Mouse (Mus musculus): ENCODE data around the gene Cacna1g. TPM values are rescaled to one million over a fixed set of nuclear protein-coding genes. Genes with fewer than 3 reads are reported as not detected.
A peak's percentile ranks its signal among the peaks of the same experiment; 100 is the strongest.
"Not testable (repeated sequence)": the region's sequence is repeated elsewhere in the genome, so short reads cannot be mapped to it uniquely, and the experiment has no call there.

Cacna1g gene
- polyA plus RNA-seq, 1 experiment from 2014 or later: 0.29 TPM

- 45% methylated on average over 11 of the region's 11 CpGs for WGBS (ENCODE audit: insufficient replicate concordance)
- H3K9ac ChIP-seq (replicated peaks): no peak overlapping the region
Observed at GRCm38 (mm10) chr11:94407803-94408321, 66.1 kb downstream of the Cacna1g start.

GRCm38 (mm10) chr11:94405348-94405747 is 68.7 kb downstream of the Cacna1g start:
- Histone ChIP-seq H3K36me3 (replicated peaks; ENCODE audit: insufficient read depth, low read length) (no peaks in the 10 kb centered on the region), H3K9ac (replicated peaks) (no peak overlapping the region), H3K9me3 (ENCODE audit: low read length) (no peaks in the 10 kb centered on the region), H3K4me2 (ENCODE audit: low read depth, low read length) (no peak overlapping the region), H3K4me3 (ENCODE audit: low read depth, low read length) (no peak overlapping the region), H3K4me1 (ENCODE audit: insufficient read depth) (peaks cover 4% of the 10 kb centered on the region), H3K27ac (ENCODE audit: low read depth) (no peak overlapping the region), H3K27me3 (ENCODE audit: insufficient read depth, low read length) (0 out of 2 replicates have a peak, but pooled peaks cover 4% of the 10 kb centered on the region)
- DNase-seq (no peak), ATAC-seq (no peak)
- 37% methylated on average over 6 of the region's 6 CpGs for WGBS (ENCODE audit: insufficient replicate concordance)
- TF ChIP-seq CTCF (IDR thresholded peaks at IDR 0.05; ENCODE audit: low read depth): no peak
- TF ChIP-seq EP300 (IDR thresholded peaks at IDR 0.05; ENCODE audit: low read depth): no peak

More at GRCm38 (mm10) chr11:94407803-94408321, 66.1 kb downstream of the Cacna1g start:
- Histone ChIP-seq H3K4me1 (ENCODE audit: insufficient read depth) (peaks cover 4% of the 10 kb centered on the region), H3K9me3 (ENCODE audit: low read length) (no peaks in the 10 kb centered on the region), H3K36me3 (replicated peaks; ENCODE audit: insufficient read depth, low read length) (no peaks in the 10 kb centered on the region), H3K27me3 (ENCODE audit: insufficient read depth, low read length) (0 out of 2 replicates have a peak, but pooled peaks cover 16% of the 10 kb centered on the region), H3K4me2 (ENCODE audit: low read depth, low read length) (no peak overlapping the region), H3K27ac (ENCODE audit: low read depth) (no peak overlapping the region), H3K4me3 (ENCODE audit: low read depth, low read length) (no peak overlapping the region)
- TF ChIP-seq EP300 (IDR thresholded peaks at IDR 0.05; ENCODE audit: low read depth) (no peak), CTCF (IDR thresholded peaks at IDR 0.05; ENCODE audit: low read depth) (no peak)
- no peak for ATAC-seq
- DNase-seq: no peak

DNA sequence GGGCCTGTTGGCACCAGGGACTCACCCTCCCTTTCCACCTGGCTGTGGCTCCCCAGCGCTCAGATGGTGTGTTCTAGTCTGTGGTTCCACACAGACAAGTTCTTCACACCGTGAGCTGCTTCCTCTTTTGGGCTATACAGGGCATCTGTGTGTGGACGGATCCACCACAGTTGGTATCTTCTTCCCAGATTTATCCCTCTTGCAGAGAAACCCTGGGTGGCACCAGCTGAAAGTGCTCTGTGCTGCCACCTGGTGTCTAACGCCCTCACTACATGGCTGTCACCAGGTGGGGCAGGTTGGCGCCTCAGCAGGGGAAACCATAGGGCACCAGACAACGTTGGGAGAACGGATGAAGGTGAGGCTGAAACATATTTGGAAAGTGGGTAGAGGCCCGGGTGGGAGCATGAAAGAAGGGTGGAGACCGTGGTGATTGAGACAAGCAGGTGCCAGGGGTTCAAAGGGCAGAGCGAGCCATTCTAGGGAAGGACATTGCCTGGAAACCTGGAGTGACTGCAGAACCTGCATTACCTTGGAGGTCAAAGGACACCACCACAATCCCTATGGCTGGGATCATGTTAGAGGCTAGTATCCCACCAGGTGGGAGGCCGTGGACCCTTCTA is 69.2 kb downstream of the Cacna1g start:
- no peak for TF ChIP-seq EP300 (IDR thresholded peaks at IDR 0.05; ENCODE audit: low read depth)
- TF ChIP-seq CTCF (IDR thresholded peaks at IDR 0.05; ENCODE audit: low read depth): peak; percentile 97
- Histone ChIP-seq H3K4me1 (ENCODE audit: insufficient read depth) (peaks cover 4% of the 10 kb centered on the region), H3K4me2 (ENCODE audit: low read depth, low read length) (no peak overlapping the region), H3K36me3 (replicated peaks; ENCODE audit: insufficient read depth, low read length) (no peaks in the 10 kb centered on the region), H3K9ac (replicated peaks) (no peak overlapping the region), H3K27me3 (ENCODE audit: insufficient read depth, low read length) (0 out of 2 replicates have a peak, but pooled peaks cover 4% of the 10 kb centered on the region), H3K4me3 (ENCODE audit: low read depth, low read length) (no peak overlapping the region), H3K9me3 (ENCODE audit: low read length) (no peaks in the 10 kb centered on the region), H3K27ac (ENCODE audit: low read depth) (no peak overlapping the region)
- DNase-seq (peak; percentile 88), ATAC-seq (peak; percentile 82)
- WGBS (ENCODE audit: insufficient replicate concordance): 19% methylated on average over 11 of the region's 11 CpGs

GRCm38 (mm10) chr11:94404178-94404577 is 69.8 kb downstream of the Cacna1g start:
- TF ChIP-seq CTCF (IDR thresholded peaks at IDR 0.05; ENCODE audit: low read depth): no peak
- no peak for TF ChIP-seq EP300 (IDR thresholded peaks at IDR 0.05; ENCODE audit: low read depth)
- 47% methylated on average over 5 of the region's 5 CpGs for WGBS (ENCODE audit: insufficient replicate concordance)
- Histone ChIP-seq H3K4me3 (ENCODE audit: low read depth, low read length) (no peak overlapping the region), H3K27me3 (ENCODE audit: insufficient read depth, low read length) (0 out of 2 replicates have a peak, but pooled peaks cover 4% of the 10 kb centered on the region), H3K27ac (ENCODE audit: low read depth) (no peak overlapping the region), H3K36me3 (replicated peaks; ENCODE audit: insufficient read depth, low read length) (no peaks in the 10 kb centered on the region), H3K4me1 (ENCODE audit: insufficient read depth) (peaks cover 4% of the 10 kb centered on the region), H3K4me2 (ENCODE audit: low read depth, low read length) (no peak overlapping the region), H3K9me3 (ENCODE audit: low read length) (no peaks in the 10 kb centered on the region), H3K9ac (replicated peaks) (no peak overlapping the region)
- no peak for DNase-seq
- peak; percentile 72 for ATAC-seq

DNA sequence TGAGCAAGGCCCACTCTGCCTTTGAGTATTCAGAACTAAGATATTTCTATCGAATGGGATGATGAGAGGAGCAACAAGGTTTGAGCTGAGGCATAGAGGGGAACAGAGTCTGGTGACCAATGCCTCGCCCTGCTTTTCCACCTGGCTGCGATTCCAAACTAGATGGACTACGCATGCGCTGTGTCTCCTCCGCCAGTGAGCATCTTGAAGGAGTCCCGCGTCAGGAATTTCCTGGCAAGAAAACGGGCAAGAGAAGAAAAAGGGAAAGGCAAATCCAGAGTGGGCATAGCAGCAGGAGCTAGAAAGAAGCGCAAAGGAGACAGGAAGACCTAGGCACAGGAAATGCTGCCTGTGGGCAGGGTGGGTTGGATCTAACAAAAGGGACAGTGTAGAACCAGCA is 70.2 kb downstream of the Cacna1g start:
- DNase-seq (no peak), ATAC-seq (no peak)
- H3K27me3 ChIP-seq (ENCODE audit: insufficient read depth, low read length): 0 out of 2 replicates have a peak, but pooled peaks cover 4% of the 10 kb centered on the region
- 83% methylated on average over 10 of the region's 10 CpGs for WGBS (ENCODE audit: insufficient replicate concordance)
- no peak overlapping the region for H3K4me3 ChIP-seq (ENCODE audit: low read depth, low read length)
- H3K4me1 ChIP-seq (ENCODE audit: insufficient read depth): peaks cover 4% of the 10 kb centered on the region
- no peaks in the 10 kb centered on the region for H3K9me3 ChIP-seq (ENCODE audit: low read length)
- no peak overlapping the region for H3K27ac ChIP-seq (ENCODE audit: low read depth)
- no peak overlapping the region; the same call in 1 of the 2 replicates for H3K9ac ChIP-seq (replicated peaks)
- no peaks in the 10 kb centered on the region for H3K36me3 ChIP-seq (replicated peaks; ENCODE audit: insufficient read depth, low read length)
- TF ChIP-seq CTCF (IDR thresholded peaks at IDR 0.05; ENCODE audit: low read depth): no peak
- TF ChIP-seq EP300 (IDR thresholded peaks at IDR 0.05; ENCODE audit: low read depth): no peak
- H3K4me2 ChIP-seq (ENCODE audit: low read depth, low read length): no peak overlapping the region

GRCm38 (mm10) chr11:94402731-94403130 is 71.3 kb downstream of the Cacna1g start:
- no peak overlapping the region for H3K9ac ChIP-seq (replicated peaks)
- H3K4me1 ChIP-seq (ENCODE audit: insufficient read depth): peaks cover 4% of the 10 kb centered on the region
- no peak for ATAC-seq
- no peak for DNase-seq
- 0 out of 2 replicates have a peak, but pooled peaks cover 4% of the 10 kb centered on the region for H3K27me3 ChIP-seq (ENCODE audit: insufficient read depth, low read length)
- 80% methylated on average over 5 of the region's 5 CpGs for WGBS (ENCODE audit: insufficient replicate concordance)
- no peak overlapping the region for H3K27ac ChIP-seq (ENCODE audit: low read depth)
- no peak overlapping the region for H3K4me3 ChIP-seq (ENCODE audit: low read depth, low read length)
- H3K4me2 ChIP-seq (ENCODE audit: low read depth, low read length): no peak overlapping the region
- no peaks in the 10 kb centered on the region for H3K9me3 ChIP-seq (ENCODE audit: low read length)
- no peaks in the 10 kb centered on the region for H3K36me3 ChIP-seq (replicated peaks; ENCODE audit: insufficient read depth, low read length)
- TF ChIP-seq CTCF (IDR thresholded peaks at IDR 0.05; ENCODE audit: low read depth) (no peak), EP300 (IDR thresholded peaks at IDR 0.05; ENCODE audit: low read depth) (no peak)

DNA sequence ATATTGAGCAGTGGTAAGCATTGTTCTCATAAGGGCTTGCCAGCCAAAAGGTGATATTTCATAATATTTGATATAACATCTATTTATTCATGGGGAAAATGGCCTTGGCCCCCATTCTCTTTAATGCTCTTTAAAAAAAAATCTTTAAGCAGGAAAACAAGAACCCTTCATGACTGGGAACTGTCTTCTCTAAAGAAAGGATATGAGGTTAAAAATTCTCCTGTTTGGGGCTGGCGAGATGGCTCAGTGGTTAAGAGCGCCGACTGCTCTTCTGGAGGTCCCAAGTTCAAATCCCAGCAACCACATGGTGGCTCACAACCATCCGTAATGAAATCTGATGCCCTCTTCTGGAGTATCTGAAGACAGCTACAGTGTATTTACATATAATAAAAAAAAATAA is 72.0 kb downstream of the Cacna1g start:
- not testable (repeated sequence) for ATAC-seq; H3K36me3 ChIP-seq (replicated peaks; ENCODE audit: insufficient read depth, low read length); H3K9ac ChIP-seq (replicated peaks); H3K27ac ChIP-seq (ENCODE audit: low read depth); DNase-seq; H3K9me3 ChIP-seq (ENCODE audit: low read length); H3K4me2 ChIP-seq (ENCODE audit: low read depth, low read length); H3K4me3 ChIP-seq (ENCODE audit: low read depth, low read length); H3K27me3 ChIP-seq (ENCODE audit: insufficient read depth, low read length); H3K4me1 ChIP-seq (ENCODE audit: insufficient read depth)
- 79% methylated on average over 4 of the region's 4 CpGs for WGBS (ENCODE audit: insufficient replicate concordance)

All from liver, postnatal 0 days (tissue).